Mouse (Mus musculus): ENCODE measurements around the gene Hpca. TPM values are rescaled to one million over a fixed set of nuclear protein-coding genes. Genes with fewer than 3 reads are reported as not detected.

Gene Hpca
- not detected for polyA plus RNA-seq (2017; shearing (Covaris generic))

DNA sequence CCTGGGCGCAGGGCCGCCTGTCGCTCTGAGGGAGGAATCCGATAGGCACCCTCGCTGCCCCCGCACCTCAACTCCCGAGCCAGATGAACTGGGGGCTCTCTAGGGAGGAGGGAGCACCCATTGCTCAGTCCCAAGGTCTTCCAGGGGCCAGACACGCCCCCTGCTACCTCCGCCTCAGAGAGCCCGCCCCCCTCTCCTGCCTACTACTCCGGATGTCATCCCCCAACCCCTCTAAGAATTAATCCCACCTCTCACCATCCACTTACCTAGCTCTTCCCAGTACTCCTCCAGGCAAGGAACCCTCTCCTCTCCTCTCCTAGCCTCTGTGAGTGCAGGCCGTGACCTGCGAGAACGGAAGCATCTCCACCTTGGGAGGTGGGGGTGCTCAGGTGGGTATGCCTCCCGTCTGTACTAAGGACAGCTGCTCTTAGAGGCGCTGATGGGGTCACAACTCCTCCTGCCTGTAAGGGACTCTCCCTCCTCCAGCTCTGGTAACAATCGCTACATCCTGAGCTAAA is at the start of gene Hpca:
Hpca (minus strand) TSS at position 468 of the 518 bp plus-strand sequence.
- ATAC-seq = no peak

GRCm38 (mm10) chr4:129161581-129162255 is 39.9 kb upstream of the Hpca start:
- ATAC-seq = no peak

DNA sequence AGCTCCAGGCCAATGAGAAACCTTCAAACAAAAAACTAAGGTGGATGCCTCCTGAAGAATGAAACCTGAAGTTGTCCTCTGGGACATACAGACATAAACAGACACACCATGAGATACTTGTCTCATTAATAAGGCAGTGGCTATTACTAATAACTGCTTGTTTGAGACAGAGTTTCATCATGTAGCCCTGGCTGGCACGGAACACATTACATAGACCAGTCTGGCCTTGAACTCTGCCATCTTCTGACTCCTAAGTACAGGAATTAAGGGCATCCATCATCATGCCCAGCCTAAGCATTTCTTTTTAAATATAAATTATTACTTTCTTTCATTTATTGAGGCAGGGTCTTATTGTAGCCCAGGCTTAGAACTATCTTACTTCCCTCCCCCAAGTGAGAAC is 39.2 kb upstream of the Hpca start:
- no peak for ATAC-seq

- ATAC-seq = no peak
Measured at GRCm38 (mm10) chr4:129158549-129158948, 36.7 kb upstream of the Hpca start.

- ATAC-seq = no peak
Measured at GRCm38 (mm10) chr4:129157541-129157940, 35.7 kb upstream of the Hpca start.

DNA sequence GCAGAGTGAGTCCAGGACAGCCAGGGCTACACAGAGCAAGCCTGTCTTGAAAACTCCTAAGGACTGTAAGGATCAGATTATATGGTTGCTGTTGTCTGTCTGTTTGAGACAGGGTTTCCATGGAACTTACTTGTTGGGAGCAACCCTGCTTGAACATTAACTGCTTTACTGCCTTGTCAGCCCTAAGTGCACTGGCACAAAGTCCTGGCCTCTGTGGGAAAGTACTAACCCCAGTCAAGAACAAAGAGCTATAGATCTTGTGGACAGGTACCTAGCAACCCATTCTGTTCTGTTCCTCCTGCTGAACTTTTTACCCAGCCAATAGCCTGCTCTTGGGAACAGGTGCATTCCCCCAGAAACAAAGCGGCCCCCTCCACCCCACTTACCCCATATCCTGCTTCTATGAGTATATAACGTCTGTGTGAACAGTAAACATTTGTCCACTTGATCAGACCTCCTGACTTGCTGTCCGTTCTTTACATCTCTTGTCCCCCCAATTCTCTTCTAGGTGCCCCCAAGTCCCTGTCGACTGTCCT is 29.5 kb upstream of the Hpca start:
- no peak for ATAC-seq

GRCm38 (mm10) chr4:129149321-129149720 is 27.5 kb upstream of the Hpca start:
- no peak for ATAC-seq

DNA sequence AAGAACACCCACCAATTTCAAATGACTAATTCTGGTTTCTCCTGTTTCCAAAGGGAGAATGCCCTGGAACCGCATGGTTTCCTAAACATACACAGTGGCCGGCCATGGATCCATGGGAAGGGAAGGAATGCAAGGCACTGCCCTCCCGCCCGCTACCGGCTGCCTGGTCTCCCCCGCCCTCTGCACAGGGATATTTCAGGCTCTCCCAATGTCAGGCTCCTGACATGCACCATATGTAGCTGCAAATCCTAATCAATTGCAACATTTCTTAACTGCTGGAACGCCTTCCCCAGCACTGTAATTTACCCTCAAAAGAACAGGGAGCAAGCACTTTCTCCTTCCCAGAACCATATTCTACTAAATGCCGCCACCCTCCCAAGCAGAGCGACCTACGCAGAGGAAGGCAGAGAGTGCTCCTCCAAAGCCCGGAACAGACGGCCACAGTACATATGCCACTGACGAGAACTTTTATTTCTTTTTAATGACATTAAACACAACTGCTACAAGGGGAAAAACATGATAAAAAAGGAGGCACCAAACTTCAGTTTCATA is 25.8 kb upstream of the Hpca start:
- ATAC-seq = no peak

GRCm38 (mm10) chr4:129146392-129146791 is 24.6 kb upstream of the Hpca start:
- peak; percentile 49 for ATAC-seq

DNA sequence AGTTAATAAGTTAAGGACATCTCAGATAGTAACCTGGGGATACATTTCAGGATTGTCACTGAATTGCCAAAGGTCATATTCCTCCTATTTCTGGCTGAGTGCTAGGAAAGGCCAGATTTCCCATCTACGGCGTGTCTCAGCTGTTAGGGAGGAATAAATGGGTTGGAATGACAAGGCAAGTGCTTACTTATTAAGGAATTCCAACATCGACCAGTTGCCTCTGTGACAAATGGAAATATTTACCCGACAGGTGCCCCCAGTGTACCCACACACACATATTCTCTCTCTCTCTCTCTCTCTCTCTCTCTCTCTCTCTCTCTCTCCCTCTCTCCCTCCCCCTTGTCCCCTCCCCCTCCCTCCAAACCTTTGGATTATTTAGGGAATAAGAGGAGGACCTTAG is 24.1 kb upstream of the Hpca start:
- ATAC-seq = no peak

GRCm38 (mm10) chr4:129145411-129145810 is 23.6 kb upstream of the Hpca start:
- ATAC-seq = no peak

DNA sequence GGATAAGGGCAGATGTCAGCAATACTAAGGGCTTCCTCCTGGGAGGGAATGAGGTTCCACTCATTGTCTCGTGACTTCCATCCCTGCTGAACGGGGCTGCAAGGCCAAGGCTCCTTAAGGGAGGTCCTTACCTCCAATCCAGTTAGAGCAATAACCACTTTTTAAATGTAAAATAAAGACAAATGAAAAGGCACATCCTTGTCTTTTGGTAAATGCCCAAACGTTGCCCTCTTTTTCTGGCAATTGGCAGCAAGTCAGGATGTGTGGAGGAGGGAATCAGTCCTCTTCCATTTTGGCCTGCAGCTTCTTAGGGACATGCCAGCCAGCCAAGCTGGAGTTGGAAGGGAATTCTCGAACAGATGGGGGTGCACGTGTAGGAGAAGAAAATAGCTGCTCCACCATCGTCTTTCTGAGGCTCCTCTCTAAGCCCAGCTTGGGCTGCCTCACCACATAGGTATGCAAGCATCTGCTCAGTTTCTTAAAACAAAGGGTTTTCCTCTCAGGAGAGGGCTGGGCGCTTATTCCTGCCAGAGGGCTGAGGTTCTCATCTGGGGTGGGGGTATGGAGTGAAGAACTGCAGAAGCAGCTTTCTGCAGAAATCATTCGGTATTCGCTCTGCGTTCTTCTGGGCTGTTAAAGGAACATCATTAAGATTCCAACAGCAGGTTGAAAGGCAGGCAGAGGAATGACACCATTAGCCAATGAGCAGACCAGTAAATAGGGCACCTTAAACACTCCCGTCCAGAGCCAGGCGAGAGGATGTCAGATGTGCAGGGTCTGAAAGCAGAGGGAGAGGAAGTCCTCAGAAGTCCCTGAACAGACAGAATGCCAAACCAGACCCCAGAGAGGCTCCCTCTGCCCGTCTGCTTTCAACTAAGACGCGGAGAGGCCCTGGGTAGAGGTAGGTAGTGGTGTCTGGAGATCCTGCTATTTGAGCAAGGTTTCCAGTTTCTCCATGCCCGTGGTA is 22.8 kb upstream of the Hpca start:
- no peak for ATAC-seq

DNA sequence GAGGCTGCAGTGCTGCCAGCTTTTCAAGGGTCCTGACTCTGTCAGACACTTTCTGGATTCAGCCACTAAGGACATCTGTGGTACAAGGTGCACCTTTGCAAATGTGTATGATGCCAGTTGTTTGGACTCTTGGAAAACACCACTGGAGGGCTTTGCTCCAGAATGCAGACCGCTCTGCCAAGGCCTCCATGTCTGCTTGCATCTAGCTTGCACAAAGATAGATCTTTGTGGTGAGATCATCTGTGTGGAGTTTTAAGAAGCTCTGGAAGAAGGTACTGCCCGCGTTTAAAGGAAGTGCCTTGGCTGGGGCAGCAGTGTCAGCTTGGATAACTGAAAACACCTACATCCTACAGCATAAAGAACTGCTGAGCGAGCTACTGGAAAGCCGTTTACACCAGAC is 21.7 kb upstream of the Hpca start:
- no peak for ATAC-seq

- no peak for ATAC-seq
Measured at GRCm38 (mm10) chr4:129142439-129143045, 20.7 kb upstream of the Hpca start.

GRCm38 (mm10) chr4:129141560-129142438 is 20.0 kb upstream of the Hpca start:
- no peak for ATAC-seq

- ATAC-seq = no peak
Measured at GRCm38 (mm10) chr4:129140808-129141207, 19.0 kb upstream of the Hpca start.

GRCm38 (mm10) chr4:129139642-129140041 is 17.8 kb upstream of the Hpca start:
- ATAC-seq = no peak

- no peak for ATAC-seq
Measured at GRCm38 (mm10) chr4:129137392-129138321, 15.8 kb upstream of the Hpca start.

- no peak for ATAC-seq
Measured at GRCm38 (mm10) chr4:129136579-129137391, 14.9 kb upstream of the Hpca start, which contains the start of gene Fndc5. Gene Fndc5 (plus strand): TSS chr4:129136999.
